Mouse (Mus musculus) ES-Bruce4 (cell line): ENCODE data around the gene 1700029J07Rik. TPM values are rescaled to one million over a fixed set of nuclear protein-coding genes. Genes with fewer than 3 reads are reported as not detected.

Experiments used
- H3K27ac ChIP-seq: 2 replicates; pipeline ENCODE4 v1.5.1; 2012; ENCODE audit warnings: low read length, inconsistent platforms; ENCODE audit not compliant: insufficient read depth
- H3K27me3 ChIP-seq: 2 replicates; pipeline ENCODE4 v1.6.1; 2012; ENCODE audit warnings: mild to moderate bottlenecking, low read length, inconsistent platforms; ENCODE audit not compliant: control insufficient read depth, poor library complexity, insufficient read depth, severe bottlenecking
- H3K36me3 ChIP-seq: 2 replicates; pipeline ENCODE4 v1.6.1; 2012; ENCODE audit warnings: inconsistent platforms, mild to moderate bottlenecking, low read length, moderate library complexity; ENCODE audit not compliant: control insufficient read depth, poor library complexity, insufficient read depth, severe bottlenecking
- H3K4me1 ChIP-seq: one replicate; pipeline ENCODE4 v1.8.1; 2011; ENCODE audit warnings: low read length; ENCODE audit not compliant: control insufficient read depth, insufficient read depth
- H3K4me3 ChIP-seq: 2 replicates; pipeline ENCODE4 v1.5.1; 2011; ENCODE audit warnings: low read depth, mild to moderate bottlenecking, low read length
- H3K9ac ChIP-seq: 2 replicates; pipeline ENCODE4 v1.6.1; 2012; ENCODE audit warnings: low read depth, mild to moderate bottlenecking, inconsistent platforms; ENCODE audit not compliant: poor library complexity, severe bottlenecking
- H3K9me3 ChIP-seq: replicated peaks from 2 replicates; pipeline ENCODE4 v1.6.1; 2012; ENCODE audit warnings: mild to moderate bottlenecking, low read length, inconsistent platforms; ENCODE audit not compliant: control insufficient read depth, poor library complexity, insufficient read depth, severe bottlenecking
- CTCF ChIP-seq: IDR thresholded peaks from one replicate; pipeline ENCODE4 v1.8.1; 2011; ENCODE audit warnings: low read depth, low read length
- EP300 ChIP-seq: IDR thresholded peaks from 2 replicates; pipeline ENCODE4 v1.6.1; 2011; ENCODE audit warnings: low read depth, low read length; ENCODE audit not compliant: insufficient read depth
- POLR2A ChIP-seq: IDR thresholded peaks from one replicate; pipeline ENCODE4 v1.8.1; 2011; ENCODE audit warnings: low read length; ENCODE audit not compliant: insufficient read depth
- polyA plus RNA-seq: library from polyadenylated mRNA; stranded (reverse); fragments of >200 nt; gene quantifications from 2 replicates; pipeline ENCODE4 v1.2.4, GENCODE M21; 2011; ENCODE audit warnings: low read depth; ENCODE audit not compliant: missing spikeins, insufficient read depth, insufficient read length

The 1700029J07Rik gene
- polyA plus RNA-seq, 1 experiment: 4.8 TPM

- Histone ChIP-seq H3K9me3 (no peaks in the 10 kb centered on the region), H3K36me3 (peaks cover 7% of the 10 kb centered on the region), H3K4me3 (no peak overlapping the region), H3K9ac (no peak overlapping the region), H3K27me3 (no peaks in the 10 kb centered on the region), H3K4me1 (no peaks in the 10 kb centered on the region), H3K27ac (no peak overlapping the region)
- TF ChIP-seq CTCF (no peak), EP300 (no peak), POLR2A (no peak)
These were observed 20.5 kb upstream of the 1700029J07Rik start for GRCm38 (mm10) chr8:45995576-45995975.

- no peaks in the 10 kb centered on the region for H3K27me3 ChIP-seq
- no peaks in the 10 kb centered on the region for H3K4me1 ChIP-seq
- H3K36me3 ChIP-seq: peaks cover 7% of the 10 kb centered on the region
- TF ChIP-seq EP300 (no peak), POLR2A (no peak), CTCF (peak; percentile 51)
- no peak overlapping the region for H3K4me3 ChIP-seq
- H3K9ac ChIP-seq: no peak overlapping the region
- H3K9me3 ChIP-seq: no peaks in the 10 kb centered on the region
- no peak overlapping the region for H3K27ac ChIP-seq
These were observed 19.1 kb upstream of the 1700029J07Rik start for GRCm38 (mm10) chr8:45994111-45994510.

GRCm38 (mm10) chr8:45990631-45991310 lies 15.7 kb upstream of the 1700029J07Rik start:
- Histone ChIP-seq H3K9ac (no peak overlapping the region), H3K36me3 (peaks cover 10% of the 10 kb centered on the region), H3K27ac (no peak overlapping the region), H3K4me3 (no peak overlapping the region), H3K27me3 (no peaks in the 10 kb centered on the region), H3K4me1 (no peaks in the 10 kb centered on the region), H3K9me3 (no peaks in the 10 kb centered on the region)
- no peak for TF ChIP-seq CTCF
- no peak for TF ChIP-seq POLR2A
- TF ChIP-seq EP300: no peak

- Histone ChIP-seq H3K4me1 (no peaks in the 10 kb centered on the region), H3K27me3 (no peaks in the 10 kb centered on the region), H3K36me3 (peaks cover 14% of the 10 kb centered on the region), H3K9me3 (no peaks in the 10 kb centered on the region), H3K27ac (no peak overlapping the region), H3K4me3 (no peak overlapping the region), H3K9ac (no peak overlapping the region)
- TF ChIP-seq CTCF (no peak), EP300 (no peak), POLR2A (no peak)
These were observed 13.1 kb upstream of the 1700029J07Rik start for GRCm38 (mm10) chr8:45988189-45988588.

GRCm38 (mm10) chr8:45986665-45987064 lies 11.6 kb upstream of the 1700029J07Rik start:
- H3K9ac ChIP-seq: no peak overlapping the region
- H3K4me3 ChIP-seq: no peak overlapping the region
- TF ChIP-seq CTCF (no peak), POLR2A (no peak), EP300 (no peak)
- H3K36me3 ChIP-seq: peaks cover 21% of the 10 kb centered on the region
- H3K27me3 ChIP-seq: no peaks in the 10 kb centered on the region
- H3K9me3 ChIP-seq: no peaks in the 10 kb centered on the region
- no peak overlapping the region for H3K27ac ChIP-seq
- no peaks in the 10 kb centered on the region for H3K4me1 ChIP-seq

- no peak for TF ChIP-seq CTCF
- no peak for TF ChIP-seq EP300
- TF ChIP-seq POLR2A: no peak
- H3K27ac ChIP-seq: no peak overlapping the region
These were observed 901 bp upstream of the 1700029J07Rik start for GRCm38 (mm10) chr8:45975837-45976468.

More at GRCm38 (mm10) chr8:45975837-45976468, 901 bp upstream of the 1700029J07Rik start:
- Histone ChIP-seq H3K27me3 (no peaks in the 10 kb centered on the region), H3K4me1 (no peaks in the 10 kb centered on the region), H3K4me3 (peak overlapping the region; percentile 86), H3K9ac (peak overlapping the region; percentile 10), H3K9me3 (peaks cover 30% of the 10 kb centered on the region), H3K36me3 (peaks cover 6% of the 10 kb centered on the region)
